Mouse (Mus musculus) heart, postnatal 0 days (tissue): Measurements from ENCODE around the gene Jak1.

ENCODE experiments used
- CTCF ChIP-seq: IDR thresholded peaks from 2 replicates; pipeline ENCODE4 v1.5.1; 2016; ENCODE audit warnings: antibody characterized with exemption, control low read depth, low read depth
- EP300 ChIP-seq: IDR thresholded peaks from 2 replicates; pipeline ENCODE4 v1.6.1; 2016; ENCODE audit warnings: antibody characterized with exemption, low read depth

GRCm38 (mm10) chr4:101230621-101231020 is 34.5 kb downstream of the Jak1 start:
- TF ChIP-seq EP300, result no peak
- no peak for TF ChIP-seq CTCF
